22 mouse cellular contexts compared by ENCODE assay signal in the genomic region with DNA sequence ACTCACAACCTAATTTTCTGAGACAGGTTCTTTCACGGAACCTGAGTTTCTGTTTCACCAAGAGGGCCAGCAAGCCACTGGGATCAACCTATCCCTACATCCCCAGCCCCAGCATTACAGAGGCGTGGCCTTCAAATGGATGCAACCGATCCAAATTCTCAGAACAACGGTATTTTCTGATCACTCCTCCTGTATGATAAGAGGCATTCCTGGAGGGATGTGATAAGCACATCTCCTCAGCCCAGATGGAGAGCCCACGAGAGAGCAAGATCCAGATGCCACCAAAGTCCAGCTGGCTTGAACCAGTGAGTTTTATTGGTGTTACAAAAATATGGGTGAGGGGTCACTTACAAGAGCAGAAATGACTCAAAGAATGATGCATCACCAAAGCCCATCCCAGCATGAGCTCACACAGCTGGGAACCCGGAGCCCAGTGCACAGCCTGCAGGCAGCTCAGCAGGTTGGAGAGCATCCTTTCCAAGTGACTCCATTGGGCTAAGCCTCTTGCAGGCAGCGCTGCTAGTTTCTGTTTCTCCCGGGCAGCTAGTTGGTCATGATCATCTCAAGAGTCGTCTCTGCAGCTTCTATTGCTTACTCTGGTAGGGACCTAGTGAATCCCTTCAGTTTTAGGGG. TPM values are rescaled to one million over a fixed set of nuclear protein-coding genes. Genes with fewer than 3 reads are reported as not detected.
DNase-seq lines count a peak whose midpoint lies in the region; ATAC-seq and TF ChIP-seq lines count a peak whose summit lies in the region.
"Had no signal": no experiment of that assay in that cellular context is flagged by ENCODE, and none has a peak within 500 bp of the region (broad histone marks: within the 10 kb centered on the region; RNA-seq: fewer than 3 reads in every experiment).

No protein-coding gene starts in this region.

- H3K9ac ChIP-seq in liver, embryonic 13.5 days: peak overlapping the region; percentile 22; the same call in 1 of the 2 replicates
- no peak overlapping the region for H3K9ac ChIP-seq in hindbrain, embryonic 12.5 days
- H3K9ac ChIP-seq in intestine, embryonic 16.5 days (ENCODE audit: low read depth, low read length): no peak overlapping the region
- H3K9ac ChIP-seq: embryonic facial prominence, embryonic 12.5 days; midbrain, embryonic 12.5 days had no signal

- H3K4me2 ChIP-seq in liver, embryonic 13.5 days: peak overlapping the region; percentile 49
- no peak overlapping the region for H3K4me2 ChIP-seq in hindbrain, embryonic 12.5 days (replicated peaks)
- H3K4me2 ChIP-seq in intestine, embryonic 16.5 days (ENCODE audit: low read depth, low read length): no peak overlapping the region
- H3K4me2 ChIP-seq: embryonic facial prominence, embryonic 12.5 days; midbrain, embryonic 12.5 days had no signal

- no peak overlapping the region for H3K27ac ChIP-seq in bone marrow macrophage, adult 2 months (ENCODE audit: insufficient read depth, low read depth, low read length)
- peak overlapping the region; percentile 72 for H3K27ac ChIP-seq in liver, embryonic 13.5 days
- no peak overlapping the region for H3K27ac ChIP-seq in hindbrain, embryonic 12.5 days
- no peak overlapping the region for H3K27ac ChIP-seq in intestine, embryonic 16.5 days (ENCODE audit: low read length)
- H3K27ac ChIP-seq: embryonic facial prominence, embryonic 12.5 days; midbrain, embryonic 12.5 days had no signal

- H3K27me3 ChIP-seq in G1E (ENCODE audit: insufficient read depth, low read length): peaks cover 8% of the 10 kb centered on the region; the same call in 1 of the 2 replicates
- no peaks in the 10 kb centered on the region for H3K27me3 ChIP-seq in liver, embryonic 13.5 days
- H3K27me3 ChIP-seq in megakaryocyte, embryonic 14.5 days (replicated peaks): peaks cover 14% of the 10 kb centered on the region
- no peaks in the 10 kb centered on the region for H3K27me3 ChIP-seq in hindbrain, embryonic 12.5 days
- no peaks in the 10 kb centered on the region; the same call in 1 of the 2 replicates for H3K27me3 ChIP-seq in intestine, embryonic 16.5 days (replicated peaks; ENCODE audit: control insufficient read depth, insufficient read depth, low read length)
- H3K27me3 ChIP-seq: embryonic facial prominence, embryonic 12.5 days; midbrain, embryonic 12.5 days had no signal

- no peaks in the 10 kb centered on the region for H3K9me3 ChIP-seq in G1E (replicated peaks)
- H3K9me3 ChIP-seq in liver, embryonic 13.5 days (replicated peaks): no peaks in the 10 kb centered on the region
- no peaks in the 10 kb centered on the region for H3K9me3 ChIP-seq in megakaryocyte, embryonic 14.5 days
- no peaks in the 10 kb centered on the region for H3K9me3 ChIP-seq in hindbrain, embryonic 12.5 days (replicated peaks)
- no peaks in the 10 kb centered on the region for H3K9me3 ChIP-seq in intestine, embryonic 16.5 days (ENCODE audit: control insufficient read depth, low read length)
- H3K9me3 ChIP-seq: embryonic facial prominence, embryonic 12.5 days; midbrain, embryonic 12.5 days had no signal

- H3K4me1 ChIP-seq in G1E (ENCODE audit: insufficient read depth, low read depth, low read length): peaks cover 20% of the 10 kb centered on the region
- peaks cover 27% of the 10 kb centered on the region for H3K4me1 ChIP-seq in bone marrow macrophage, adult 2 months (ENCODE audit: control insufficient read depth, insufficient read depth, low read length)
- H3K4me1 ChIP-seq in liver, embryonic 13.5 days (replicated peaks): peaks cover 47% of the 10 kb centered on the region
- peaks cover 14% of the 10 kb centered on the region for H3K4me1 ChIP-seq in megakaryocyte, embryonic 14.5 days
- H3K4me1 ChIP-seq in hindbrain, embryonic 12.5 days: no peaks in the 10 kb centered on the region
- H3K4me1 ChIP-seq in intestine, embryonic 16.5 days (ENCODE audit: control insufficient read depth, insufficient read depth, low read length): no peaks in the 10 kb centered on the region
- H3K4me1 ChIP-seq: embryonic facial prominence, embryonic 12.5 days; midbrain, embryonic 12.5 days had no signal

- WGBS in liver, embryonic 13.5 days (ENCODE audit: insufficient replicate concordance): 24% methylated on average over 9 of the region's 9 CpGs
- 82% methylated on average over 9 of the region's 9 CpGs for WGBS in hindbrain, embryonic 12.5 days
- WGBS in intestine, embryonic 16.5 days: 75% methylated on average over 9 of the region's 9 CpGs

- TF ChIP-seq CTCF in G1E (IDR thresholded peaks at IDR 0.05; ENCODE audit: low read depth, low read length): no peak
- TF ChIP-seq CTCF in bone marrow macrophage, adult 2 months (IDR thresholded peaks at IDR 0.05; ENCODE audit: low read depth, low read length): no peak

- TF ChIP-seq POLR2A in bone marrow macrophage, adult 2 months (IDR thresholded peaks at IDR 0.05; ENCODE audit: borderline replicate concordance, low read depth, low read length): no peak

- DNase-seq in G1E (ENCODE audit: low spot score): no peak
- peak; percentile 70 for DNase-seq in liver, embryonic 13.5 days
- no peak for DNase-seq in testis, postnatal 14 days (ENCODE audit: low spot score)
- DNase-seq: cerebellum, adult 11 months; cerebellum, postnatal 10 days; gastrocnemius, postnatal 14 days; kidney, adult 9 months; kidney, postnatal 25 days; left cerebral cortex, postnatal 4 days; lung, postnatal 14 days; right cerebral cortex, postnatal 25 days; thymus, postnatal 14 days had no signal

- ATAC-seq in G1E (ENCODE audit: extremely low read depth, insufficient number of reproducible peaks, low FRiP score, poor library complexity, severe bottlenecking): peak; percentile 54; the same call in 1 of the 2 replicates
- peak; percentile 92 for ATAC-seq in liver, embryonic 13.5 days (ENCODE audit: low read depth)
- ATAC-seq in hindbrain, embryonic 12.5 days (ENCODE audit: low FRiP score): no peak
- no peak for ATAC-seq in intestine, embryonic 16.5 days
- ATAC-seq: CD4-positive, CD25-positive, alpha-beta regulatory T cell, adult 4 months; forebrain, embryonic 14.5 days; inflammation-experienced regulatory T-cells, adult 6 months had no signal

- peak overlapping the region; percentile 50; the same call in 1 of the 2 replicates for H3K4me3 ChIP-seq in G1E (ENCODE audit: low read depth, low read length)
- peak overlapping the region; percentile 19; the same call in 1 of the 2 replicates for H3K4me3 ChIP-seq in bone marrow macrophage, adult 2 months (ENCODE audit: insufficient read depth, low read length)
- H3K4me3 ChIP-seq in liver, embryonic 13.5 days (replicated peaks): no peak overlapping the region
- peak overlapping the region; percentile 79 for H3K4me3 ChIP-seq in megakaryocyte, embryonic 14.5 days (replicated peaks)
- H3K4me3 ChIP-seq in hindbrain, embryonic 12.5 days: no peak overlapping the region
- H3K4me3 ChIP-seq in intestine, embryonic 16.5 days (ENCODE audit: low read length): no peak overlapping the region
- H3K4me3 ChIP-seq: embryonic facial prominence, embryonic 12.5 days; erythroblast, embryonic 14.5 days; midbrain, embryonic 12.5 days had no signal

- no peaks in the 10 kb centered on the region for H3K36me3 ChIP-seq in G1E (replicated peaks)
- no peaks in the 10 kb centered on the region for H3K36me3 ChIP-seq in liver, embryonic 13.5 days
- H3K36me3 ChIP-seq in megakaryocyte, embryonic 14.5 days (replicated peaks; ENCODE audit: low read length): no peaks in the 10 kb centered on the region
- no peaks in the 10 kb centered on the region for H3K36me3 ChIP-seq in hindbrain, embryonic 12.5 days
- no peaks in the 10 kb centered on the region for H3K36me3 ChIP-seq in intestine, embryonic 16.5 days (ENCODE audit: control insufficient read depth, insufficient read depth, low read length)
- H3K36me3 ChIP-seq: embryonic facial prominence, embryonic 12.5 days; midbrain, embryonic 12.5 days had no signal

RNA-seq across cellular contexts. Expression of gene Flt3, which starts 11.8 kb away (rescaled TPM):
- total RNA-seq in G1E (2014; fragmentation: Nextera tagmentation): not detected in 2 replicates
- 0.11 and 0.17 TPM in 2 replicates for total RNA-seq in G1E (2017)
- not detected in 2 replicates for polyA plus RNA-seq in G1E (2012)
- polyA plus RNA-seq in bone marrow macrophage, adult 2 months (2012; ENCODE audit: insufficient read depth, insufficient read length, missing spikeins): not detected in 2 replicates
- polyA plus RNA-seq in liver, embryonic 13.5 days (2015; fragmentation: Nextera tagmentation; extraction: Ambion mirVana): 1.6 and 1.8 TPM in 2 replicates
- polyA plus RNA-seq in megakaryocyte, embryonic 14.5 days (2012; ENCODE audit: insufficient read depth, low replicate concordance): 0.60 TPM in 1 of 2 replicates, not detected in the other
- polyA plus RNA-seq in hindbrain, embryonic 12.5 days (2016; fragmentation: Nextera tagmentation; extraction: Ambion mirVana): 0.13 and 0.14 TPM in 2 replicates
- 0.31 and 0.32 TPM in 2 replicates for polyA plus RNA-seq in intestine, embryonic 16.5 days (2015; fragmentation: Nextera tagmentation; extraction: Ambion mirVana)
- total RNA-seq: gastrocnemius, postnatal 14 days had no signal

RNA-seq across cellular contexts. Expression of gene Pan3, which starts 41.5 kb away (rescaled TPM):
- total RNA-seq in G1E (2014; fragmentation: Nextera tagmentation) (618 and 666 TPM in 2 replicates), G1E (2017) (179 and 200 TPM in 2 replicates)
- polyA plus RNA-seq in G1E (2012): 30.7 and 32.3 TPM in 2 replicates
- polyA plus RNA-seq in bone marrow macrophage, adult 2 months (2012; ENCODE audit: insufficient read depth, insufficient read length, missing spikeins): 150 TPM in 2 replicates
- polyA plus RNA-seq in liver, embryonic 13.5 days (2015; fragmentation: Nextera tagmentation; extraction: Ambion mirVana): 39.0 and 39.3 TPM in 2 replicates
- polyA plus RNA-seq in megakaryocyte, embryonic 14.5 days (2012; ENCODE audit: insufficient read depth, low replicate concordance): 1.2 and 3.6 TPM in 2 replicates
- 56.4 and 60.9 TPM in 2 replicates for polyA plus RNA-seq in hindbrain, embryonic 12.5 days (2016; fragmentation: Nextera tagmentation; extraction: Ambion mirVana)
- 40.4 and 45.5 TPM in 2 replicates for polyA plus RNA-seq in intestine, embryonic 16.5 days (2015; fragmentation: Nextera tagmentation; extraction: Ambion mirVana)

Comparison
In these comparisons a context has a peak if more than half of its experiments do, and no peak if none do; other contexts are left out.
1. ATAC-seq: peak in G1E (single experiment) and liver, embryonic 13.5 days (single experiment); none in hindbrain, embryonic 12.5 days (single experiment) and intestine, embryonic 16.5 days (single experiment).
2. H3K4me3 ChIP-seq: peak in G1E (single experiment), bone marrow macrophage, adult 2 months (single experiment) and megakaryocyte, embryonic 14.5 days (single experiment); none in liver, embryonic 13.5 days (single experiment), hindbrain, embryonic 12.5 days (single experiment) and intestine, embryonic 16.5 days (single experiment).